In genomic region chr6:85584612-85585011, GRCm38 (mm10) we compare ENCODE assay signal across 24 mouse cellular contexts.
"Had no signal": no experiment of that assay in that cellular context is flagged by ENCODE, and none has a peak within 500 bp of the region (broad histone marks: within the 10 kb centered on the region; RNA-seq: fewer than 3 reads in every experiment).

No protein-coding gene starts in this region.

- H3K36me3 ChIP-seq: embryonic facial prominence, embryonic 10.5 days; embryonic facial prominence, embryonic 12.5 days; embryonic facial prominence, embryonic 13.5 days; embryonic facial prominence, embryonic 15.5 days; forebrain, embryonic 10.5 days; forebrain, embryonic 12.5 days; forebrain, embryonic 15.5 days had no signal

- H3K4me3 ChIP-seq: embryonic facial prominence, embryonic 10.5 days; embryonic facial prominence, embryonic 12.5 days; embryonic facial prominence, embryonic 13.5 days; embryonic facial prominence, embryonic 15.5 days; erythroblast, embryonic 14.5 days; forebrain, embryonic 10.5 days; forebrain, embryonic 12.5 days; forebrain, embryonic 13.5 days; forebrain, embryonic 15.5 days; gastrocnemius, adult 2 months; heart, adult 2 months had no signal

- H3K9ac ChIP-seq: embryonic facial prominence, embryonic 12.5 days; embryonic facial prominence, embryonic 13.5 days; embryonic facial prominence, embryonic 15.5 days; forebrain, embryonic 12.5 days; forebrain, embryonic 13.5 days; forebrain, embryonic 15.5 days; forebrain, postnatal 0 days had no signal

- H3K9me3 ChIP-seq: embryonic facial prominence, embryonic 10.5 days; embryonic facial prominence, embryonic 12.5 days; embryonic facial prominence, embryonic 13.5 days; embryonic facial prominence, embryonic 15.5 days; forebrain, embryonic 10.5 days; forebrain, embryonic 12.5 days; forebrain, embryonic 13.5 days; forebrain, embryonic 15.5 days had no signal

- H3K27me3 ChIP-seq: embryonic facial prominence, embryonic 12.5 days; embryonic facial prominence, embryonic 13.5 days; embryonic facial prominence, embryonic 15.5 days; forebrain, embryonic 12.5 days; forebrain, embryonic 13.5 days; forebrain, embryonic 15.5 days had no signal

- DNase-seq: cerebellum, adult 9-10 months; cerebellum, adult 9-11 months; cerebellum, postnatal 10 days; cerebellum, postnatal 14 days; cerebellum, postnatal 25 days; cerebellum, postnatal 36 days; embryo, embryonic 11 days; forebrain, postnatal 0 days; gastrocnemius, adult 2 months; gastrocnemius, postnatal 10 days; gastrocnemius, postnatal 14 days; gastrocnemius, postnatal 25 days; gastrocnemius, postnatal 36 days; heart, adult 18-20 months; heart, adult 2 months had no signal

- H3K27ac ChIP-seq: embryonic facial prominence, embryonic 10.5 days; embryonic facial prominence, embryonic 12.5 days; embryonic facial prominence, embryonic 13.5 days; embryonic facial prominence, embryonic 15.5 days; forebrain, embryonic 10.5 days; forebrain, embryonic 12.5 days; forebrain, embryonic 13.5 days; forebrain, embryonic 15.5 days; gastrocnemius, adult 2 months; heart, adult 2 months had no signal
